24 mouse cellular contexts compared by ENCODE assay signal in genomic region chr13:30337646-30338045, GRCm38 (mm10). TPM values are rescaled to one million over a fixed set of nuclear protein-coding genes. Genes with fewer than 3 reads are reported as not detected.
DNase-seq lines count a peak whose midpoint lies in the region; ATAC-seq and TF ChIP-seq lines count a peak whose summit lies in the region.
"Had no signal": no experiment of that assay in that cellular context is flagged by ENCODE, and none has a peak within 500 bp of the region (broad histone marks: within the 10 kb centered on the region; RNA-seq: fewer than 3 reads in every experiment).

No protein-coding gene starts in this region.

- no peak overlapping the region for H3K27ac ChIP-seq in heart, embryonic 14.5 days (replicated peaks in 1 of 2; ENCODE audit: control insufficient read depth in 1 of 2, insufficient read depth in 1 of 2, low read depth in 2 of 2, low read length in 2 of 2)
- no peak overlapping the region for H3K27ac ChIP-seq in kidney, embryonic 16.5 days (ENCODE audit: low read length)
- H3K27ac ChIP-seq in lung, embryonic 16.5 days (ENCODE audit: low read length) = no peak overlapping the region
- H3K27ac ChIP-seq in liver, postnatal 0 days (ENCODE audit: low read depth) = peak overlapping the region; percentile 67
- H3K27ac ChIP-seq: embryonic facial prominence, embryonic 15.5 days; forebrain, embryonic 15.5 days; hindbrain, postnatal 0 days; limb, embryonic 15.5 days; neural tube, embryonic 15.5 days had no signal

- DNase-seq in heart, adult 18-20 months = no peak
- no peak for DNase-seq in kidney, adult 11 months
- DNase-seq in lung, adult 2 months = no peak
- DNase-seq in liver, postnatal 0 days = no peak
- no peak for DNase-seq in urinary bladder, postnatal 36 days (ENCODE audit: low spot score in 2 of 2)
- DNase-seq: cerebellum, adult 2 months; gastrocnemius, postnatal 10 days; heart, adult 11 months; kidney, postnatal 25 days; lung, postnatal 14 days; right cerebral cortex, adult 18-20 months; right cerebral cortex, postnatal 4 days; thymus, postnatal 14 days had no signal

- H3K36me3 ChIP-seq in heart, embryonic 14.5 days (ENCODE audit: control insufficient read depth, insufficient read depth, low read length) = no peaks in the 10 kb centered on the region
- no peaks in the 10 kb centered on the region for H3K36me3 ChIP-seq in kidney, embryonic 16.5 days (ENCODE audit: insufficient read depth, low read length)
- no peaks in the 10 kb centered on the region for H3K36me3 ChIP-seq in lung, embryonic 16.5 days (ENCODE audit: control insufficient read depth, insufficient read depth, low read length)
- H3K36me3 ChIP-seq in liver, postnatal 0 days (replicated peaks; ENCODE audit: insufficient read depth, low read length) = no peaks in the 10 kb centered on the region
- H3K36me3 ChIP-seq: embryonic facial prominence, embryonic 15.5 days; forebrain, embryonic 15.5 days; limb, embryonic 15.5 days; neural tube, embryonic 15.5 days had no signal

- H3K4me2 ChIP-seq in heart, embryonic 14.5 days (ENCODE audit: low read length) = peak overlapping the region; percentile 77
- peak overlapping the region; percentile 73; the same call in 1 of the 2 replicates for H3K4me2 ChIP-seq in kidney, embryonic 16.5 days (replicated peaks; ENCODE audit: low read depth, low read length)
- 0 out of 2 replicates have a peak overlapping the region, but pooled peaks have one; percentile 17 for H3K4me2 ChIP-seq in lung, embryonic 16.5 days (ENCODE audit: low read depth, low read length)
- H3K4me2 ChIP-seq in liver, postnatal 0 days (ENCODE audit: low read depth, low read length) = peak overlapping the region; percentile 68

- WGBS in heart, embryonic 14.5 days = 73% methylated on average over 7 of the region's 7 CpGs
- WGBS in kidney, embryonic 16.5 days = 75% methylated on average over 7 of the region's 7 CpGs
- WGBS in lung, embryonic 16.5 days = 52% methylated on average over 7 of the region's 7 CpGs
- WGBS in lung, adult 2 months = 55% methylated on average over 7 of the region's 7 CpGs
- whole genome bisulfite sequencing in liver, postnatal 0 days (ENCODE audit: insufficient replicate concordance) = 48% methylated on average over 7 of the region's 7 CpGs

- H3K9ac ChIP-seq in heart, embryonic 14.5 days (ENCODE audit: low read length) = no peak overlapping the region; the same call in 1 of the 2 replicates
- no peak overlapping the region for H3K9ac ChIP-seq in kidney, embryonic 16.5 days (replicated peaks; ENCODE audit: low read length)
- H3K9ac ChIP-seq in lung, embryonic 16.5 days (ENCODE audit: low read length) = no peak overlapping the region
- H3K9ac ChIP-seq in liver, postnatal 0 days (replicated peaks) = peak overlapping the region; percentile 83
- H3K9ac ChIP-seq: embryonic facial prominence, embryonic 15.5 days; limb, embryonic 15.5 days; neural tube, embryonic 15.5 days had no signal

- ATAC-seq in heart, embryonic 14.5 days (ENCODE audit: insufficient number of reproducible peaks, insufficient read depth, low FRiP score, low read depth) = no peak
- ATAC-seq in kidney, embryonic 16.5 days (ENCODE audit: low FRiP score, low TSS enrichment) = no peak
- ATAC-seq in lung, embryonic 16.5 days (ENCODE audit: low read depth) = no peak
- ATAC-seq in liver, postnatal 0 days = no peak
- ATAC-seq: activated CD4-positive, CD25-positive, alpha-beta regulatory T cell, adult 4 months; hindbrain, postnatal 0 days; intestine, embryonic 16.5 days had no signal

- no peaks in the 10 kb centered on the region for H3K27me3 ChIP-seq in heart, embryonic 14.5 days (ENCODE audit: control insufficient read depth, insufficient read depth, low read length)
- 0 out of 2 replicates have a peak, but pooled peaks cover 3% of the 10 kb centered on the region for H3K27me3 ChIP-seq in kidney, embryonic 16.5 days (ENCODE audit: insufficient read depth, low read length)
- H3K27me3 ChIP-seq in lung, embryonic 16.5 days (ENCODE audit: control insufficient read depth, insufficient read depth, low read depth, low read length) = peaks cover 3% of the 10 kb centered on the region; the same call in 1 of the 2 replicates
- H3K27me3 ChIP-seq in liver, postnatal 0 days (ENCODE audit: insufficient read depth, low read length) = no peaks in the 10 kb centered on the region

- no peak for TF ChIP-seq CTCF in lung, adult 2 months (IDR thresholded peaks at IDR 0.05; ENCODE audit: insufficient read depth, low read length)
- TF ChIP-seq CTCF in liver, postnatal 0 days (IDR thresholded peaks at IDR 0.05; ENCODE audit: low read depth) = no peak

- H3K4me1 ChIP-seq in heart, embryonic 14.5 days (ENCODE audit: control insufficient read depth in 2 of 2, insufficient read depth in 2 of 2, low read length in 2 of 2) = peaks cover 3 to 5% of the 10 kb centered on the region in 2 experiments
- peaks cover 11% of the 10 kb centered on the region; the same call in 1 of the 2 replicates for H3K4me1 ChIP-seq in kidney, embryonic 16.5 days (ENCODE audit: insufficient read depth, low read length)
- H3K4me1 ChIP-seq in lung, embryonic 16.5 days (replicated peaks; ENCODE audit: control insufficient read depth, insufficient read depth, low read length) = peaks cover 3% of the 10 kb centered on the region; the same call in 1 of the 2 replicates
- no peaks in the 10 kb centered on the region; the same call in 1 of the 2 replicates for H3K4me1 ChIP-seq in lung, adult 2 months (ENCODE audit: control insufficient read depth, insufficient read depth, low read length)
- H3K4me1 ChIP-seq in liver, postnatal 0 days (ENCODE audit: insufficient read depth) = peaks cover 1% of the 10 kb centered on the region; the same call in 1 of the 2 replicates

- H3K4me3 ChIP-seq in heart, embryonic 14.5 days (ENCODE audit: control insufficient read depth in 1 of 2, insufficient read depth in 1 of 2, low read depth in 1 of 2, low read length in 2 of 2) = no peak overlapping the region
- H3K4me3 ChIP-seq in kidney, embryonic 16.5 days (ENCODE audit: low read length) = no peak overlapping the region
- H3K4me3 ChIP-seq in lung, embryonic 16.5 days (ENCODE audit: low read length) = peak overlapping the region; percentile 56; the same call in 1 of the 2 replicates
- no peak overlapping the region for H3K4me3 ChIP-seq in lung, adult 2 months (replicated peaks; ENCODE audit: extremely low read depth, low read depth, low read length)
- H3K4me3 ChIP-seq in liver, postnatal 0 days (ENCODE audit: low read depth, low read length) = peak overlapping the region; percentile 67

- TF ChIP-seq EP300 in liver, postnatal 0 days (IDR thresholded peaks at IDR 0.05; ENCODE audit: low read depth) = no peak

- TF ChIP-seq POLR2A in lung, adult 2 months (IDR thresholded peaks at IDR 0.05; ENCODE audit: borderline replicate concordance, extremely low read depth, low read depth, low read length) = no peak

- H3K9me3 ChIP-seq in heart, embryonic 14.5 days (ENCODE audit: control insufficient read depth, low read length) = no peaks in the 10 kb centered on the region
- no peaks in the 10 kb centered on the region for H3K9me3 ChIP-seq in kidney, embryonic 16.5 days (ENCODE audit: low read length)
- no peaks in the 10 kb centered on the region for H3K9me3 ChIP-seq in lung, embryonic 16.5 days (ENCODE audit: control insufficient read depth, low read length)
- no peaks in the 10 kb centered on the region for H3K9me3 ChIP-seq in liver, postnatal 0 days (ENCODE audit: low read length)
- H3K9me3 ChIP-seq: embryonic facial prominence, embryonic 15.5 days; forebrain, embryonic 15.5 days; limb, embryonic 15.5 days; neural tube, embryonic 15.5 days had no signal

RNA-seq across cellular contexts. Expression of gene Agtr1a, which starts 1.4 kb away (rescaled TPM):
- polyA plus RNA-seq in heart, embryonic 14.5 days (2014; fragmentation: Nextera tagmentation; extraction: Ambion mirVana) = 15.8 and 15.9 TPM in 2 replicates
- 10 to 100 TPM; 54.7 to 58.6 TPM for total RNA-seq in heart, adult 18-20 months (2021)
- 15.0 and 16.3 TPM in 2 replicates for polyA plus RNA-seq in kidney, embryonic 16.5 days (2015; fragmentation: Nextera tagmentation; extraction: Ambion mirVana)
- polyA plus RNA-seq in lung, embryonic 16.5 days (2015; fragmentation: Nextera tagmentation; extraction: Ambion mirVana) = 6.5 and 7.3 TPM in 2 replicates
- 19.5 and 20.7 TPM in 2 replicates for polyA plus RNA-seq in lung, adult 2 months (2012; rRNA removed)
- 39.7 and 47.8 TPM in 2 replicates for polyA plus RNA-seq in liver, postnatal 0 days (2015; fragmentation: Nextera tagmentation; extraction: Ambion mirVana)
- polyA plus RNA-seq: C2C12 had no signal

Comparison
In these comparisons a context has a peak if more than half of its experiments do, and no peak if none do; other contexts are left out.
1. H3K4me3 ChIP-seq: peak in lung, embryonic 16.5 days (single experiment) and liver, postnatal 0 days (single experiment); none in heart, embryonic 14.5 days (0 of 2), kidney, embryonic 16.5 days (single experiment) and lung, adult 2 months (single experiment).
2. H3K4me2 ChIP-seq: peak in every context shown above with its lines; median percentile 77 in heart, embryonic 14.5 days; 73 in kidney, embryonic 16.5 days; 68 in liver, postnatal 0 days; 17 in lung, embryonic 16.5 days.